13 mouse cellular contexts compared by ENCODE assay signal in the genomic region with DNA sequence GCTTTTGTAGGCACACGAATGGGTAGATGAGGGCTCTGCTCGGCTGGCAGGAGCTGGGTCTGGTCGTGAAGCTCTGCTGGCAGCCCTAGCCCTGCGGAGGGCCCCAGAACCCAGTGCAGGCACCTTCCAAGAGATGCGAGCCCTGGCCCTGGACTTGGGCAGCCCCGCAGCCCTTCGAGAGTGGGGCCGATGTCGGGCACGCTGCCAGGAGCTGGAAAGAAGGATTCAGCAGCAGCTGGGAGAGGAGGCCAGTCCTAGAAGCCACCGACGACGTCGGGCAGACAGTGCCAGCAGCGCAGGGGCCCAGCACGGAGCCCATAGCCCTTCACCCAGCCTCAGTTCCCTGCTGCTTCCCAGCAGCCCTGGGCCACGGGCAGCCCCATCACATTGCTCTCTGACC. TPM values are rescaled to one million over a fixed set of nuclear protein-coding genes. Genes with fewer than 3 reads are reported as not detected.
A peak's percentile ranks its signal among the peaks of the same experiment; 100 is the strongest.
DNase-seq lines count a peak whose midpoint lies in the region; ATAC-seq lines count a peak whose summit lies in the region.
"Had no signal": no experiment of that assay in that cellular context is flagged by ENCODE, and none has a peak within 500 bp of the region (broad histone marks: within the 10 kb centered on the region; RNA-seq: fewer than 3 reads in every experiment).

No protein-coding gene starts in this region.

- no peaks in the 10 kb centered on the region for H3K27me3 ChIP-seq in embryonic facial prominence, embryonic 15.5 days
- H3K27me3 ChIP-seq in midbrain, embryonic 16.5 days (ENCODE audit: control insufficient read depth, insufficient read depth, low read depth, low read length) = no peaks in the 10 kb centered on the region
- H3K27me3 ChIP-seq in kidney, embryonic 16.5 days (ENCODE audit: insufficient read depth, low read length) = no peaks in the 10 kb centered on the region
- H3K27me3 ChIP-seq: intestine, embryonic 15.5 days had no signal

- 66% methylated on average over 17 of the region's 17 CpGs for WGBS in embryonic facial prominence, embryonic 15.5 days
- 55% methylated on average over 17 of the region's 17 CpGs for WGBS in midbrain, embryonic 16.5 days
- 76% methylated on average over 17 of the region's 17 CpGs for WGBS in kidney, embryonic 16.5 days

- H3K4me3 ChIP-seq in embryonic facial prominence, embryonic 15.5 days (replicated peaks) = no peak overlapping the region
- H3K4me3 ChIP-seq in midbrain, embryonic 16.5 days (ENCODE audit: low read depth, low read length) = no peak overlapping the region
- H3K4me3 ChIP-seq in kidney, embryonic 16.5 days (ENCODE audit: low read length) = no peak overlapping the region
- H3K4me3 ChIP-seq: intestine, embryonic 15.5 days had no signal

- H3K36me3 ChIP-seq in embryonic facial prominence, embryonic 15.5 days = peaks cover 88% of the 10 kb centered on the region
- H3K36me3 ChIP-seq in midbrain, embryonic 16.5 days (ENCODE audit: control insufficient read depth, insufficient read depth, low read length) = peaks cover 54% of the 10 kb centered on the region
- H3K36me3 ChIP-seq in kidney, embryonic 16.5 days (ENCODE audit: insufficient read depth, low read length) = peaks cover 80% of the 10 kb centered on the region

- H3K9me3 ChIP-seq in embryonic facial prominence, embryonic 15.5 days (replicated peaks) = no peaks in the 10 kb centered on the region
- H3K9me3 ChIP-seq in midbrain, embryonic 16.5 days (replicated peaks; ENCODE audit: control insufficient read depth, low read length, poor library complexity, severe bottlenecking) = no peaks in the 10 kb centered on the region
- H3K9me3 ChIP-seq in kidney, embryonic 16.5 days (ENCODE audit: low read length) = no peaks in the 10 kb centered on the region
- H3K9me3 ChIP-seq: intestine, embryonic 15.5 days had no signal

- H3K27ac ChIP-seq in embryonic facial prominence, embryonic 15.5 days (replicated peaks) = no peak overlapping the region
- peak overlapping the region; percentile 41; the same call in 1 of the 2 replicates for H3K27ac ChIP-seq in midbrain, embryonic 16.5 days (ENCODE audit: low read length)
- no peak overlapping the region for H3K27ac ChIP-seq in kidney, embryonic 16.5 days (ENCODE audit: low read length)
- H3K27ac ChIP-seq: intestine, embryonic 15.5 days had no signal

- no peak overlapping the region for H3K9ac ChIP-seq in embryonic facial prominence, embryonic 15.5 days
- peak overlapping the region; percentile 20; the same call in 1 of the 2 replicates for H3K9ac ChIP-seq in midbrain, embryonic 16.5 days (ENCODE audit: low read depth, low read length)
- no peak overlapping the region for H3K9ac ChIP-seq in kidney, embryonic 16.5 days (replicated peaks; ENCODE audit: low read length)
- H3K9ac ChIP-seq: intestine, embryonic 15.5 days had no signal

- H3K4me2 ChIP-seq in embryonic facial prominence, embryonic 15.5 days (replicated peaks) = no peak overlapping the region
- H3K4me2 ChIP-seq in midbrain, embryonic 16.5 days (ENCODE audit: low read length) = no peak overlapping the region
- no peak overlapping the region for H3K4me2 ChIP-seq in kidney, embryonic 16.5 days (replicated peaks; ENCODE audit: low read depth, low read length)
- H3K4me2 ChIP-seq: intestine, embryonic 15.5 days had no signal

- DNase-seq in heart, adult 11 months = peak; percentile 89
- DNase-seq in heart, adult 8-10 months (ENCODE audit: low spot score) = no peak
- peak; percentile 26 for DNase-seq in lung, postnatal 10 days
- no peak for DNase-seq in lung, postnatal 14 days
- DNase-seq in kidney, postnatal 25 days = no peak

- no peaks in the 10 kb centered on the region for H3K4me1 ChIP-seq in embryonic facial prominence, embryonic 15.5 days
- no peaks in the 10 kb centered on the region for H3K4me1 ChIP-seq in midbrain, embryonic 16.5 days (ENCODE audit: control insufficient read depth, insufficient read depth, low read length)
- H3K4me1 ChIP-seq in kidney, embryonic 16.5 days (ENCODE audit: insufficient read depth, low read length) = no peaks in the 10 kb centered on the region
- H3K4me1 ChIP-seq: intestine, embryonic 15.5 days had no signal

- ATAC-seq in embryonic facial prominence, embryonic 15.5 days (ENCODE audit: insufficient number of reproducible peaks, low FRiP score, low TSS enrichment, low read depth) = 0 out of 2 replicates have a peak, but pooled peaks have one; percentile 32
- peak; percentile 30 for ATAC-seq in midbrain, embryonic 16.5 days
- no peak for ATAC-seq in kidney, embryonic 16.5 days (ENCODE audit: low FRiP score, low TSS enrichment)
- ATAC-seq: intestine, embryonic 15.5 days had no signal

RNA-seq across cellular contexts. Expression of a gene that starts 12.3 kb away (rescaled TPM):
- total RNA-seq in heart, adult 8-10 months (2022) = 10 to 100 TPM; 20.4 to 31.0 (median 24.0) TPM
- polyA plus RNA-seq in embryonic facial prominence, embryonic 15.5 days (2015; fragmentation: Nextera tagmentation; extraction: Ambion mirVana) = 144 and 150 TPM in 2 replicates
- polyA plus RNA-seq in midbrain, embryonic 16.5 days (2015; fragmentation: Nextera tagmentation; extraction: Ambion mirVana) = 78.0 and 79.7 TPM in 2 replicates
- polyA plus RNA-seq in kidney, embryonic 16.5 days (2015; fragmentation: Nextera tagmentation; extraction: Ambion mirVana) = 92.1 and 97.8 TPM in 2 replicates

RNA-seq across cellular contexts. Expression of a gene that starts 18.6 kb away (rescaled TPM):
- total RNA-seq in heart, adult 8-10 months (2022) = 1 to 10 TPM; 1.6 to 4.4 (median 2.5) TPM
- 0.53 and 0.60 TPM in 2 replicates for polyA plus RNA-seq in embryonic facial prominence, embryonic 15.5 days (2015; fragmentation: Nextera tagmentation; extraction: Ambion mirVana)
- 0.16 and 1.0 TPM in 2 replicates for polyA plus RNA-seq in midbrain, embryonic 16.5 days (2015; fragmentation: Nextera tagmentation; extraction: Ambion mirVana)
- polyA plus RNA-seq in kidney, embryonic 16.5 days (2015; fragmentation: Nextera tagmentation; extraction: Ambion mirVana) = 1.0 and 1.6 TPM in 2 replicates
- total RNA-seq: liver, adult 2 months; monocyte, adult 5-6 weeks had no signal

RNA-seq across cellular contexts. Expression of a gene that starts 23.7 kb away (rescaled TPM):
- total RNA-seq in heart, adult 8-10 months (2022) = 10 to 100 TPM; 22.5 to 29.9 (median 24.6) TPM
- polyA plus RNA-seq in embryonic facial prominence, embryonic 15.5 days (2015; fragmentation: Nextera tagmentation; extraction: Ambion mirVana) = 33.7 and 33.8 TPM in 2 replicates
- polyA plus RNA-seq in midbrain, embryonic 16.5 days (2015; fragmentation: Nextera tagmentation; extraction: Ambion mirVana) = 30.3 and 33.6 TPM in 2 replicates
- 38.9 and 39.2 TPM in 2 replicates for polyA plus RNA-seq in kidney, embryonic 16.5 days (2015; fragmentation: Nextera tagmentation; extraction: Ambion mirVana)

RNA-seq across cellular contexts. Expression of a gene that starts 45.4 kb away (rescaled TPM):
- total RNA-seq in heart, adult 8-10 months (2022) = not detected
- 0.19 TPM in 1 of 2 replicates, not detected in the other for polyA plus RNA-seq in embryonic facial prominence, embryonic 15.5 days (2015; fragmentation: Nextera tagmentation; extraction: Ambion mirVana)
- polyA plus RNA-seq in midbrain, embryonic 16.5 days (2015; fragmentation: Nextera tagmentation; extraction: Ambion mirVana) = not detected in 2 replicates
- not detected in 2 replicates for polyA plus RNA-seq in kidney, embryonic 16.5 days (2015; fragmentation: Nextera tagmentation; extraction: Ambion mirVana)
- total RNA-seq: heart, adult 18-20 months; layer of hippocampus, postnatal 25 days; liver, adult 2 months; monocyte, adult 5-6 weeks had no signal
- polyA plus RNA-seq: intestine, embryonic 15.5 days; liver, adult 2 months had no signal

Comparison
In these comparisons a context has a peak if more than half of its experiments do, and no peak if none do; other contexts are left out.
1. DNase-seq: peak in heart, adult 11 months (single experiment) and lung, postnatal 10 days (single experiment); none in heart, adult 8-10 months (single experiment), lung, postnatal 14 days (single experiment) and kidney, postnatal 25 days (0 of 2).